Mouse (Mus musculus): Measurements from ENCODE around the gene A4galt.

- TF ChIP-seq CTCF (IDR thresholded peaks at IDR 0.05; ENCODE audit: borderline replicate concordance, insufficient read depth, low read depth, low read length) (no peak), POLR2A (IDR thresholded peaks at IDR 0.05; ENCODE audit: borderline replicate concordance, insufficient read depth, low read length) (no peak)
Observed at GRCm38 (mm10) chr15:83221721-83222120, 29.9 kb downstream of the A4galt start.
